Mouse (Mus musculus) kidney, adult 2 months (tissue): Measurements from ENCODE around the gene Gnpnat1.

Experiments
- CTCF ChIP-seq: fragments of 200-500 bp; conservative IDR thresholded peaks from 2 replicates; pipeline ENCODE4 v1.5.1; 2011; ENCODE audit warnings: low read depth, mild to moderate bottlenecking, control low read depth, low read length, moderate library complexity, mixed read lengths; ENCODE audit not compliant: insufficient read depth, insufficient read length
- POLR2A ChIP-seq: fragments of 200-500 bp; IDR thresholded peaks from one replicate; pipeline ENCODE4 v1.6.1; 2011; ENCODE audit warnings: low read depth, low read length, control low read depth

DNA sequence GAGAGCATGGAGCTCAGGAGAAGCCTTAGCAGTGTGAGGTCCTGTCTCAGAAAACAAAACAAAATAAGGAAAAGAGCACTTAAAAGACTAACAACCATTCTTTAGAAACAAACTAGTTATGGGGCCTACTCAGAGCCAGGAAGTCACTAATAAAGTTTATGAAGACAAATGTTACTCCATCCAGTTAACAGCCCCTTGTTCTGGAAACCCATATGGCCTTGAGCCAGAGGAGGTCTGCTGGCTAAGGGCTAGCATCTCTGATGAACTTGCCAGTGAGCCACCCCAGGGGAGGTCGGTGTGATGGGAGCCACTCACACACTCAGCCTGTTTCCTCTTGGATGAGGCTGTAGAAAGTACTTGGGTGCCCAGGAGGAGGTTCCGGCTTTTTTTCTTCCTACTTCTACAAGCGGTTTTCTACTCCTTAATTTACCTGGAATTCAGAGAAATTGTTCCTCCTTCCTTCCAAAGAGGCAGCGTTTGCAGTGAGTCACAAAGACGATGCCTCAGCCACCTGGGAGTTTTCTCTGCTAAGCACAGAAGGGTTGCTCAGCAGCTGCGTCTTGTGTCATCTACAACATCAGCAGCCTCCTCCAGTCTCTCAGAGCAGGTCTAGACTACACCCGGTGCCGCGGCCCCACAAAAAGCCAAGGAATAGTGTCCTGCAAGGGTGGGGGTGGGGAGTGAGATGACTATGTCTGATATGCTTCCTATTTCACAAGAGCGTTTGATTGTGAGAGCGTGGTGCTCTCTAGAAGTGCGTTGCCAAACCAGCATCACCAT, 38.3 kb upstream of the Gnpnat1 start:
- TF ChIP-seq CTCF (no peak), POLR2A (no peak)
